Mouse (Mus musculus) leukemia stem cell, adult 10-12 weeks (primary cell): ENCODE measurements around the gene Ptprh. TPM values are rescaled to one million over a fixed set of nuclear protein-coding genes. Genes with fewer than 3 reads are reported as not detected.

Experiments
- polyA plus RNA-seq: library from polyadenylated mRNA; stranded (reverse); fragments of >175 nt; gene quantifications from 2 replicates; pipeline ENCODE4 v1.2.3, GENCODE M21; 2012; ENCODE audit warnings: low replicate concordance

The Ptprh gene
- not detected in 2 replicates for polyA plus RNA-seq

DNA sequence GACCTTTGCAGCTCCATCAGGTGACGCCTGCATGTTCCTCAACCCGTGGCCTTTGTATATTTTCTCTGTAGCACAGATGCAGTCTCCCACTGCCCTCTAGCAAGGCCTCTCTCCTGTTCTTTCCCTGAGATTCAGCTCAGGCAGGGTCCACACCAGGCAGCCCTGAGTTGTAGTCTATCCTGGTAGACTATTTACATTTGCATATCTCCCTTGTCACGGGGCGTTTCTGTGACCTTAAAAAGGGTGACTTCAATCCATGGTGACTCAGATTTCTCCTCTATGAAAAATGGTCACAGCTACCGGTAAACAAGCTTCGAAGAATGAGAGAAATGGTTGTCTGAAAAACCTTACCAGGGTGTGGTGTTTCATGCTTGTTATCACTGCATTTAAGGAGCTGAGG is at the start of gene Ptprh:
TSS of gene Ptprh (minus strand) at position 169 of the 400 bp plus-strand sequence.

DNA sequence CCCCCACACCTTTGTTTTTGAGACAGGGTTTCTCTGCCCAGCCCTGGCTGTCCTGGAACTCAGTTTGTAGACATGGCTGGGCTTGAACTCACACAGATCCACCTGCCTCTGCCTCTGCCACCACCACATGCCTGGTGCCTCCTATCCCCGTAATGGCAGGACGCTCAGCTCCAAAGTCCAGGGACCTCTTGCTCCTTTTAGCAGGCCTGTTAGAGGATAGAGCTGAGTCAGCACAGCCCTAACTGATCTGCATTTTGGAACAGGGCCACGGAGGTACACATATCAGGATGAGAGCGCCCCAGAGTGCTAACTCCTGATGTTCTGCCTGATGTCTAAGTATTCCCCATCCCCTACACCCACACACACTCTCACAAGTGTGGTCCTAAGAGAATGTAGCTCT is 27.2 kb upstream of the Ptprh start, which contains the start of gene Tmem86b:
TSS of gene Tmem86b (minus strand) at position 392 of the 400 bp plus-strand sequence.

DNA sequence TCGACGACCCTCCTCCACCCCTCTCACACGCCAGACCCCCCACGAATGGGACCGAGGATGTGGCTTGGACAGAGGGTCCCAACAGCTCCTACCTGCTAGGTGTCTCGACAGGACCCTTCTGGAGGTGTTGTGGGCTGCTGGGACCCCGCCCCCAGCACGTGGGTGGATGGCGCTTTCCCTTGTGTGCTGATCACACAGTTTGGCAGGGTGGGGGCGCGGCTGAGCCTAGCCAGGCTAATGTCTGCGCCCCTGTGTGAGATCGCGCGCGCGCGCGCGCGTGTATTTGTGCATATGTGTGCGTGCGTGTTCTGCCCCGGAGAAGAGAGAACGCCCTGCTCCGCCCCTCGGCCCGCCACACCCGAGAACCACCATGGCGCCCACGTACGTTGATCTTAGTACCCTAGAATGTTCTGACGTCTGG is 56.6 kb downstream of the Ptprh start, which contains the start of gene Syt5:
TSS of gene Syt5 (minus strand) at position 321 of the 421 bp plus-strand sequence.

DNA sequence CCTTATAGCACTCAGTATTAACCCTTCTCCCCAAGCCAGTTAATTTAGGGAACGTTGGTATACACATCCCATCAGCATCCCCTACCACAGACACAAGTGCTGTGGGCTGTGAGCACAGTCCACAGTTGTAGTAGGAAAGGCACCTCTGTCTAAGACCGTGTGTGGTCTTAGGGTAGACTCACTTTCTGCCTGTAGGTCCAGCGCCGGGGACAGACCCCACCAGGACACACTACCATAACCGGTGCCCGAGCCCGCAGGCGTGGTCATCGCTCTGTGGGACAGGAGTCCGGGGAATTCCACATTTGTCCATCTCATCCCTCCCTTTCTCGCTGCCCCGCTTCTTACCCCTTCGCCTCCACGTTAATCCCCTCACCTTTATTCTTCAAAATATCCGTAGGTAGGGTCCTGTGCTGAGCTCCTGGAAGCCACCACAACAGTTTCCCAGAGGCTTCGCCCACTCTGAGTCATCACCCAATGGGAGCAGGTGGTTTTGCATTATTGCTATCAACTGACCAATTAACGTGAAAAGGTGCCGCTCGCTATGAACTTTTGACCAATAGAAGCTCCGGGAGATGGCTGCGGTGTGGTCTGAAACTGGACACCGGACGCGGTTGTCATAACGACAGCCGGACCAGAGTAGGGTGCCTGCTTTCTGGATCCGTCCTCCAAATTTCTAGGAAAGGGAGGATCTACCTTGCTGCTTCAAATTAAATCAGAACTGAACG is 71.7 kb downstream of the Ptprh start, which contains the start of gene Dnaaf3:
TSS of gene Dnaaf3 (minus strand) at position 449 of the 725 bp plus-strand sequence.

DNA sequence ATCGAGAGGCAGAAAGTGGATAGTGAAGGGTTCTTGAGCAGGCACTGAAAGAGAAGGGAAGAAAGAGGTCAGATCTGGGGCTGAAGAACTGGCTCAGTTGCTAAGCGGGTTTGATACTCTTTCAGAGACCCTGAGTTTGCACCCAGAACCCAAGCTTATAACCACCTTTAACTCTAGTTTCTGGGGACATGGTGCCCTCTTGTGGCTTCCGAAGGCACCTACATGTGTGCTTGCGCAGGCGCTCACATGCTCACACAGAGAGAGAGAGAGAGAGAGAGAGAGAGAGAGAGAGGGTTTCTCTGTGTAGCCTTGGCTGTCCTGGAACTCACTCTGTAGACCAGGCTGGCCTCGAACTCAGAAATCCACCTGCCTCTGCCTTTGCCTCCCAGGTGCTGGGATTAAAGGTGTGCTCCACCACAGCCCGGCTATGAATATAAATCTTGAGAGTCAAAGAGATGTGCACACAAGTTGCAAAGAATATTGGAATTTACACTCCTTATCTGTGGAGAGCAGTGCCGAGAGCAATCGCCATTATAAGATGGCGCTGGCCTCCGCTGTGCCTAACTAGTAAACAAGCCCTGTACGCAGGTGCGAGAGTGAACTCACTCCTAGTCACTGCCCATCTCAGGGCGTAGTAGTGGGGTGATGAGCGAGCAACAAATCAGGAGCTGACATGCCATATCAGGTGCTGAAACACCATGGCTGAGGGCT is 79.5 kb downstream of the Ptprh start, which contains the start of gene Tnni3:
TSS of gene Tnni3 (minus strand) at position 18 of the 711 bp plus-strand sequence.

DNA sequence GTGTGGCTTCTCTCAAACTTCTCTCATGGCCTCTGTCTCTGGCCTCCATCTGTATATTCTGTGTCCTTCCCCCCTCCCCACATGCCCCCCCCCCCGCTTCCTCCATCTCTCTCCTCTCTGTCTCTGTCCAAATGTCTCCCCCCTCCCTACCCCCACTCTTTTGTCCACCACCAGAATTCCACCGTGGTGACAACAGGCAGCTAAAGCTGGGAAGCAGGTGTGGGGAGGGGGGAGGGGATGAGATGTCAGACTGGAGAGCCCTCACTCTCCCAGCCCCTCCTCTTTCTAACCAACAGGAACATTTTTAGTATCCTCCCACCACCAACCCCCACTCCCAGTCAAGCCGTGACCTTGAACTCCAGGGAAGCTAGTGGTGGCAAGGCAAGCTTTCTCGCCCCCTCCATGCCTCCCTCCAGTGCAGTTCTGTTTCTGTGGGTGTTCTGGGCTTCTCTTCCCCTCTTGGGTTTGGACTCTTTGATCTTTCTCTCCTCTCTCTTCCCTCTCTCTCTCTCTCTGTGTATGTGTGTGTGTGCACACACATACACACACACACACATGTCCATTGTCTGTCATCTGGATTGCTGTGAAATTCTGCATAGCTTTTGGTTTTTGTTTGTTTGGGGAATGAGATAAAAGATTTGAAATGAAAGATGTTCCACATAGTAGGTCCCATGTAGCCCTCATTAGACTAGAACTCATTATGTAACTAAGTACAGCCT is 87.3 kb downstream of the Ptprh start, which contains the start of gene Tnnt1:
TSS of gene Tnnt1 (minus strand) at position 51 of the 719 bp plus-strand sequence.

DNA sequence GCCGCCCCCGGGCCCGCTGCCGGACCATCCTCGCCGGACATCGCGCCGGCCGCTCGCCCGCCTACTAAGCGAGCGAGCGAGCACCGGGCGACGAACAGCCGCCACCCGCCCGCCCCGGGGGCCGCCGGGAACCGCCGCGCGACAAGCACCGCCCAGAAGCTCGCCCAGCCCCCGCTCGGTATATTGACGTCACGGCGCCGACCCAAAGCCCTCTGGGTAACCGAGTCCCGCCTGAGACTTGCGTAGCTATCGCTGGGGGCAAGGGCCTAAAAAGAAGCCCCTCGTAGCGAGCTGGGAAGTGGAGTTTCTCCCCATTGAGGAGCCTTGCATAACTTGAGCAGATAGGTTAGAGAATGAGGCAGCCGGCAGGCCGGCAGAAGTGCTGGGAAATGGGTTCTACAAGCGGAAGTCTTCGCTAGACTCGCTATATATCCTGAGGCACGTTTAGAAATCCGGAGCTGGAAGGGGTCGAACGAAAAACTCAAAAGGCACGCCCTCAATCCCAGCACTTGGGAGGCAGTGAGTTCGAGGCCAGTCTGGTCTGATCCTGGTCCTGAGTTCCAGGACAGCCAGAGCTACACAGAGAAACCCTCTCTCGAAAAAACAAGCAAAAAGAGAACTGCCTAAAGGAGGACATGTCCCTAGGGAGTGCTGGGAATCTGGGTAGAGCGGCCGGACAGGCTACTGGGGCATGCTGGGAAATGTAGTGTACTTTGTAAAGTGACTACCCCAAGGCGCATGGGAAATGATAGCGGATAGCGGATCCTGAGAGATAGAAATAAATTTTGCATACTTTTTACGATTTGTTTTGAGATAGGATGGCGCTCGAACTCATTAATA is 102.1 kb downstream of the Ptprh start, which contains the start of gene Ppp1r12c:
TSS of gene Ppp1r12c (minus strand) at position 123 of the 840 bp plus-strand sequence.

Other genes with a start within 250 kb of the Ptprh start
- gene Gp6, start 206.3 kb downstream of the Ptprh start, polyA plus RNA-seq: not detected in 2 replicates
- 1.4 and 9.1 TPM in 2 replicates for gene Rdh13, start 158.4 kb downstream of the Ptprh start, polyA plus RNA-seq
- 0.37 TPM in 1 of 2 replicates, not detected in the other for gene Eps8l1, start 143.4 kb downstream of the Ptprh start, polyA plus RNA-seq
- 226 and 282 TPM in 2 replicates for gene Ppp1r12c, start 102.4 kb downstream of the Ptprh start, polyA plus RNA-seq
- gene Tnnt1, start 87.7 kb downstream of the Ptprh start, polyA plus RNA-seq: 0.57 TPM in 1 of 2 replicates, not detected in the other
- 1.0 and 1.6 TPM in 2 replicates for gene Tnni3, start 79.8 kb downstream of the Ptprh start, polyA plus RNA-seq
- 2.2 and 2.7 TPM in 2 replicates for gene Dnaaf3, start 71.6 kb downstream of the Ptprh start, polyA plus RNA-seq
- 0.13 and 0.16 TPM in 2 replicates for gene Syt5, start 56.5 kb downstream of the Ptprh start, polyA plus RNA-seq
- gene Tmem86b, start 27.4 kb upstream of the Ptprh start, polyA plus RNA-seq: 5.7 and 12.8 TPM in 2 replicates
- gene Ppp6r1, start 55.0 kb upstream of the Ptprh start, polyA plus RNA-seq: 230 and 262 TPM in 2 replicates
- 171 and 194 TPM in 2 replicates for gene Hspbp1, start 81.0 kb upstream of the Ptprh start, polyA plus RNA-seq
- gene Brsk1, start 86.6 kb upstream of the Ptprh start, polyA plus RNA-seq: 0.20 TPM in 2 replicates
- 0.17 TPM in 1 of 2 replicates, not detected in the other for gene Tmem150b, start 121.2 kb upstream of the Ptprh start, polyA plus RNA-seq
- 564 and 1,345 TPM in 2 replicates for gene Kmt5c, start 136.1 kb upstream of the Ptprh start, polyA plus RNA-seq
- gene Cox6b2, start 149.1 kb upstream of the Ptprh start, polyA plus RNA-seq: 70.9 and 249 TPM in 2 replicates
- not detected in 2 replicates for gene Fam71e2, start 167.3 kb upstream of the Ptprh start, polyA plus RNA-seq
- 0.17 and 0.43 TPM in 2 replicates for gene Il11, start 178.8 kb upstream of the Ptprh start, polyA plus RNA-seq
- not detected in 2 replicates for gene Tmem190, start 178.9 kb upstream of the Ptprh start, polyA plus RNA-seq
- 141 and 302 TPM in 2 replicates for gene Tmem238, start 185.6 kb upstream of the Ptprh start, polyA plus RNA-seq
- 2,040 and 3,887 TPM in 2 replicates for gene Rpl28, start 188.8 kb upstream of the Ptprh start, polyA plus RNA-seq
- gene Ube2s, start 208.5 kb upstream of the Ptprh start, polyA plus RNA-seq: 297 and 1,174 TPM in 2 replicates
- gene Shisa7, start 240.7 kb upstream of the Ptprh start, polyA plus RNA-seq: 0.09 TPM in 1 of 2 replicates, not detected in the other